Mouse (Mus musculus): ENCODE measurements around the gene B4galnt1. TPM values are rescaled to one million over a fixed set of nuclear protein-coding genes. Genes with fewer than 3 reads are reported as not detected.
A peak's percentile ranks its signal among the peaks of the same experiment; 100 is the strongest.

The B4galnt1 gene
- polyA plus RNA-seq, 1 experiment from 2014 or later: 45.9 TPM

GRCm38 (mm10) chr10:127188465-127189115 is 23.6 kb downstream of the B4galnt1 start:
- Histone ChIP-seq H3K27me3 (ENCODE audit: control insufficient read depth, insufficient read depth, low read length) (no peaks in the 10 kb centered on the region), H3K36me3 (ENCODE audit: control insufficient read depth, insufficient read depth, low read length) (peaks cover 2% of the 10 kb centered on the region; the same call in 1 of the 2 replicates), H3K4me1 (replicated peaks; ENCODE audit: control insufficient read depth, insufficient read depth) (no peaks in the 10 kb centered on the region; the same call in 1 of the 2 replicates), H3K9me3 (ENCODE audit: control insufficient read depth, low read length) (no peaks in the 10 kb centered on the region), H3K4me2 (replicated peaks; ENCODE audit: low read depth) (peak overlapping the region; percentile 88), H3K4me3 (ENCODE audit: low read depth, low read length) (peak overlapping the region; percentile 59), H3K9ac (ENCODE audit: low read length) (peak overlapping the region; percentile 75), H3K27ac (replicated peaks) (peak overlapping the region; percentile 93)
- under 1% methylated on average over 26 of the region's 46 CpGs for WGBS
- ATAC-seq (ENCODE audit: low FRiP score, low TSS enrichment) (peak; percentile 68), DNase-seq (ENCODE audit: low spot score) (peak; percentile 50)
- TF ChIP-seq EP300 (optimal IDR thresholded peaks at IDR 0.05) (no peak), CTCF (IDR thresholded peaks at IDR 0.05; ENCODE audit: low read depth) (no peak)

GRCm38 (mm10) chr10:127189116-127189650 is 24.2 kb downstream of the B4galnt1 start:
- H3K9ac ChIP-seq (ENCODE audit: low read length): peak overlapping the region; percentile 75
- H3K27ac ChIP-seq (replicated peaks): peak overlapping the region; percentile 93
- H3K9me3 ChIP-seq (ENCODE audit: control insufficient read depth, low read length): no peaks in the 10 kb centered on the region
- H3K4me1 ChIP-seq (replicated peaks; ENCODE audit: control insufficient read depth, insufficient read depth): no peaks in the 10 kb centered on the region; the same call in 1 of the 2 replicates
- TF ChIP-seq CTCF (IDR thresholded peaks at IDR 0.05; ENCODE audit: low read depth) (no peak), EP300 (optimal IDR thresholded peaks at IDR 0.05) (no peak)
- ATAC-seq (ENCODE audit: low FRiP score, low TSS enrichment) (no peak; the same call in 1 of the 2 replicates), DNase-seq (ENCODE audit: low spot score) (no peak)
- peaks cover 2% of the 10 kb centered on the region; the same call in 1 of the 2 replicates for H3K36me3 ChIP-seq (ENCODE audit: control insufficient read depth, insufficient read depth, low read length)
- peak overlapping the region; percentile 88 for H3K4me2 ChIP-seq (replicated peaks; ENCODE audit: low read depth)
- no peaks in the 10 kb centered on the region for H3K27me3 ChIP-seq (ENCODE audit: control insufficient read depth, insufficient read depth, low read length)
- H3K4me3 ChIP-seq (ENCODE audit: low read depth, low read length): peak overlapping the region; percentile 59
- under 1% methylated on average over 26 of the region's 26 CpGs for WGBS

- 4% methylated on average over 31 of the region's 35 CpGs for WGBS
- DNase-seq (ENCODE audit: low spot score) (peak; percentile 43), ATAC-seq (ENCODE audit: low FRiP score, low TSS enrichment) (peak; percentile 51)
- Histone ChIP-seq H3K27ac (replicated peaks) (peak within 1 kb of the TSS; percentile 93), H3K36me3 (ENCODE audit: control insufficient read depth, insufficient read depth, low read length) (peaks cover 2% of the 10 kb centered on the region; the same call in 1 of the 2 replicates), H3K27me3 (ENCODE audit: control insufficient read depth, insufficient read depth, low read length) (no peaks in the 10 kb centered on the region), H3K4me2 (replicated peaks; ENCODE audit: low read depth) (peak within 1 kb of the TSS; percentile 88), H3K9me3 (ENCODE audit: control insufficient read depth, low read length) (no peaks in the 10 kb centered on the region), H3K9ac (ENCODE audit: low read length) (peak within 1 kb of the TSS; percentile 75), H3K4me1 (replicated peaks; ENCODE audit: control insufficient read depth, insufficient read depth) (no peaks in the 10 kb centered on the region; the same call in 1 of the 2 replicates), H3K4me3 (ENCODE audit: low read depth, low read length) (peak within 1 kb of the TSS; percentile 59)
- TF ChIP-seq CTCF (IDR thresholded peaks at IDR 0.05; ENCODE audit: low read depth) (no peak), EP300 (optimal IDR thresholded peaks at IDR 0.05) (no peak)
These were observed 24.8 kb downstream of the B4galnt1 start, which contains the start of gene Arhgef25 for GRCm38 (mm10) chr10:127189651-127190381. Gene Arhgef25 (minus strand): TSS chr10:127190083.

- no peak for TF ChIP-seq EP300 (optimal IDR thresholded peaks at IDR 0.05)
- no peak for TF ChIP-seq CTCF (IDR thresholded peaks at IDR 0.05; ENCODE audit: low read depth)
- H3K9ac ChIP-seq (ENCODE audit: low read length): no peak overlapping the region
These were observed 25.6 kb downstream of the B4galnt1 start for GRCm38 (mm10) chr10:127190398-127191190.

More at GRCm38 (mm10) chr10:127190398-127191190, 25.6 kb downstream of the B4galnt1 start:
- WGBS: 41% methylated on average over 14 of the region's 14 CpGs
- H3K36me3 ChIP-seq (ENCODE audit: control insufficient read depth, insufficient read depth, low read length): peaks cover 2% of the 10 kb centered on the region; the same call in 1 of the 2 replicates
- H3K9me3 ChIP-seq (ENCODE audit: control insufficient read depth, low read length): no peaks in the 10 kb centered on the region
- DNase-seq (ENCODE audit: low spot score) (no peak), ATAC-seq (ENCODE audit: low FRiP score, low TSS enrichment) (no peak)
- H3K4me1 ChIP-seq (replicated peaks; ENCODE audit: control insufficient read depth, insufficient read depth): no peaks in the 10 kb centered on the region; the same call in 1 of the 2 replicates
- H3K4me3 ChIP-seq (ENCODE audit: low read depth, low read length): peak overlapping the region; percentile 59
- H3K4me2 ChIP-seq (replicated peaks; ENCODE audit: low read depth): peak overlapping the region; percentile 88
- H3K27ac ChIP-seq (replicated peaks): peak overlapping the region; percentile 93
- H3K27me3 ChIP-seq (ENCODE audit: control insufficient read depth, insufficient read depth, low read length): no peaks in the 10 kb centered on the region

All from stomach, postnatal 0 days (tissue).